Mouse (Mus musculus) adrenal gland, adult 2 months (tissue): ENCODE measurements around the gene Cyp2g1. TPM values are rescaled to one million over a fixed set of nuclear protein-coding genes. Genes with fewer than 3 reads are reported as not detected.

ENCODE experiments used
- polyA plus RNA-seq: library from polyadenylated mRNA; depleted of rRNA; stranded (reverse); fragments of >200 nt; gene quantifications from 2 replicates; pipeline ENCODE4 v1.2.3, GENCODE M21; 2012; rRNA removed
- total RNA-seq, 2 experiments: library from RNA; stranded (reverse); gene quantifications; 2 replicates each; pipeline ENCODE4 v1.2.3; 2021

Cyp2g1 gene
- total and polyA plus RNA-seq, 3 experiments, result not detected

Other genes starting within 250 kb of the Cyp2g1 start
- not detected for gene Vmn1r185, start 190.4 kb upstream of the Cyp2g1 start, total RNA-seq
- gene Vmn1r185, start 190.4 kb upstream of the Cyp2g1 start, polyA plus RNA-seq, result not detected in 2 replicates
- not detected for gene Cyp2b23, start 122.5 kb upstream of the Cyp2g1 start, total RNA-seq
- gene Cyp2b23, start 122.5 kb upstream of the Cyp2g1 start, polyA plus RNA-seq, result 0.04 TPM in 1 of 2 replicates, not detected in the other
- gene Cyp2b19, start 51.8 kb upstream of the Cyp2g1 start, total RNA-seq, result not detected
- not detected in 2 replicates for gene Cyp2b19, start 51.8 kb upstream of the Cyp2g1 start, polyA plus RNA-seq
- gene Cyp2a5, start 26.4 kb downstream of the Cyp2g1 start, total RNA-seq, result 1 to 10 TPM in 1 of 2 experiments, not detected in 1; 3.1 TPM
- gene Cyp2a5, start 26.4 kb downstream of the Cyp2g1 start, polyA plus RNA-seq, result 0.22 TPM in 1 of 2 replicates, not detected in the other
- gene Cyp2a22, start 130.5 kb downstream of the Cyp2g1 start, total RNA-seq, result not detected
- gene Cyp2a22, start 130.5 kb downstream of the Cyp2g1 start, polyA plus RNA-seq, result not detected in 2 replicates
- 1 to 10 TPM in 1 of 2 experiments, under 1 TPM in 1; 0.17 to 4.6 TPM for gene Cyp2a12, start 220.2 kb downstream of the Cyp2g1 start, total RNA-seq
- gene Cyp2a12, start 220.2 kb downstream of the Cyp2g1 start, polyA plus RNA-seq, result 0.06 TPM in 1 of 2 replicates, not detected in the other